Mouse (Mus musculus) midbrain, embryonic 11.5 days (tissue): ENCODE measurements at regions not wholly inside any gene's neighbourhood (a gene's known extent, or its start where the extent isn't known, plus 50 kb on each side); places are given as distances from the start of the nearest gene placed in this dataset.

Experiments used
- ATAC-seq: fragments of 200-750 bp; cut with Nextera tagmentation; 2 replicates; pipeline ENCODE4 v1.8.0; 2017; ENCODE audit warnings: moderate TSS enrichment, moderate library complexity; ENCODE audit not compliant: low FRiP score
- DNase-seq: peaks from one replicate; pipeline ENCODE4 v3.0.0; 2015; ENCODE audit warnings: low spot score; ENCODE audit errors: missing footprints
- H3K27ac ChIP-seq: fragments of 300-500 bp; sonication (generic); 2 replicates; pipeline ENCODE4 v1.5.1; 2014; ENCODE audit warnings: low read depth, low read length
- H3K27me3 ChIP-seq: fragments of 300-500 bp; sonication (generic); 2 replicates; pipeline ENCODE4 v1.6.1; 2014; ENCODE audit warnings: mild to moderate bottlenecking, low read length, moderate library complexity, mixed read lengths; ENCODE audit not compliant: control insufficient read depth, insufficient read depth
- H3K36me3 ChIP-seq: fragments of 300-500 bp; sonication (generic); 2 replicates; pipeline ENCODE4 v1.6.1; 2014; ENCODE audit warnings: mild to moderate bottlenecking, low read length, moderate library complexity, mixed read lengths; ENCODE audit not compliant: control insufficient read depth, insufficient read depth
- H3K4me1 ChIP-seq: fragments of 300-500 bp; sonication (generic); 2 replicates; pipeline ENCODE4 v1.6.1; 2014; ENCODE audit warnings: low read length; ENCODE audit not compliant: control insufficient read depth, insufficient read depth
- H3K4me2 ChIP-seq: fragments of 300-500 bp; sonication (generic); 2 replicates; pipeline ENCODE4 v1.6.1; 2014; ENCODE audit warnings: mild to moderate bottlenecking, moderate library complexity
- H3K4me3 ChIP-seq: fragments of 300-500 bp; sonication (generic); 2 replicates; pipeline ENCODE4 v1.5.1; 2014; ENCODE audit warnings: low read depth, low read length
- H3K9ac ChIP-seq: fragments of 300-500 bp; sonication (generic); 2 replicates; pipeline ENCODE4 v1.6.1; 2014; ENCODE audit warnings: low read length
- H3K9me3 ChIP-seq: fragments of 300-500 bp; sonication (generic); 2 replicates; pipeline ENCODE4 v1.6.1; 2016; ENCODE audit warnings: low read length; ENCODE audit not compliant: control insufficient read depth
- WGBS: fragments of 180-500 bp; shearing (Covaris S2); extraction: QIAGEN DNeasy Blood & Tissue Kit; methylation state at CpG from one replicate; pipeline ENCODE4 v1.1.7; 2014; 5-methylcytosine and 5-hydroxymethylcytosine counted together

DNA sequence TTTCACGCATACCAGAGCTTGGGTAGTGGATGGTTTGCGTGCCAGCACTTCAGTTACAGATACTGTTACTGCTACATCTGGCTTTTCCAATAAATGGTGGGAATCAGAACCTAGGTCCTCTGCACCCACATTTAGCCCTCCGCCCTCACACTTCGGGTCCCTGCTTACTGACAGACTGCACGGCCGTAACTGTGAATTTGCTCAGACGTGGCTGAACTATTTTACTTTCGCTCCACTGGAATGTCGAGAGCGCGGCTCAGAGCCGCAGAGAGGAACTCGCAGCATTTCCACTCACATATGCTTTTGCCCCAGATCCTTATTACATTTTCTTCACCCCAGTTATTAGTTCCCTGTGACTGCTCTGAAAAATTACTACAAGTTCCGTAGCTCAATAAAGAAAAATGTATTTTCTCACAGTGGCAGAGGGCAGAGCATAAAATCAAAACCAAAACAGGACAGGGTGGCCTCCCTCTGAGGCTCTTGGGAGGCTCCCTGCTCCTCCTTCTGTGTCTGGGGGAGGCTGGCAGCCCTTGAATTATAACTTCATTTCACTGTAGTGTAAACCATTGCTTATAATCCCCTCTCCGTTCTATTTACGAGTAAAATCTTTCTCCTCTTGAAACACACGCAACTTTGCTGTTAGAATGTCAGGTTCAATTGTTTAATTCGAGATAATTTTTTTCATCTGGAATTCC lies 1024.7 kb downstream of the Fam19a2 start:
- Histone ChIP-seq H3K9ac (no peak overlapping the region), H3K9me3 (no peaks in the 10 kb centered on the region), H3K27ac (no peak overlapping the region), H3K4me1 (no peaks in the 10 kb centered on the region), H3K27me3 (no peaks in the 10 kb centered on the region), H3K4me2 (no peak overlapping the region), H3K36me3 (no peaks in the 10 kb centered on the region), H3K4me3 (no peak overlapping the region)
- DNase-seq (no peak), ATAC-seq (no peak)
- 78% methylated on average over 18 of the region's 18 CpGs for WGBS

DNA sequence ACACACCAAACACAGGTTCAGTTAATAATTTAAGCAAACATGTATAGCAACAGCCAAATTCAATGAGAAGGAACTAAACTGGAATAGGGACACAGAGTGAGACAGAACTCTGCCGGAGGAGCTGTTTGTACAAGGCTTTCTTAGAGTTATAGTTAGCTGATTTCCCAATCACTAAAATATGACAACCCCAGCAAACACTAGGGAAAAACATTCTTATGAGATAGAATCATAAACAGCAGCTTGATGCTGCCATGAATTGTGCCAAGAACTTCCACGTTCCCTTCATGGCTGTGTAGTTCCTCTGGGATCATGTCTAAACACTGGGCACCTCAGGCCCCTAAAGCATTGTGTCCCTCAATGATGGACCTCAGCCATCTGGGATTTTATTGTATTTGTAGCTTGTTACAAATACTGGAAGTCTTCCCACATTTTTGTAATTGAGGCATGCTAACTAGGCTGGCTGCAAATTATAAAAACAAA lies 1033.4 kb downstream of the Fam19a2 start:
- H3K9ac ChIP-seq, result no peak overlapping the region
- no peaks in the 10 kb centered on the region for H3K36me3 ChIP-seq
- H3K4me1 ChIP-seq, result no peaks in the 10 kb centered on the region
- DNase-seq (no peak), ATAC-seq (no peak)
- H3K4me2 ChIP-seq, result no peak overlapping the region
- no peak overlapping the region for H3K4me3 ChIP-seq
- no peaks in the 10 kb centered on the region; the same call in 1 of the 2 replicates for H3K9me3 ChIP-seq
- H3K27me3 ChIP-seq, result no peaks in the 10 kb centered on the region
- H3K27ac ChIP-seq, result no peak overlapping the region
- WGBS, result 86% methylated on average over 2 of the region's 2 CpGs

DNA sequence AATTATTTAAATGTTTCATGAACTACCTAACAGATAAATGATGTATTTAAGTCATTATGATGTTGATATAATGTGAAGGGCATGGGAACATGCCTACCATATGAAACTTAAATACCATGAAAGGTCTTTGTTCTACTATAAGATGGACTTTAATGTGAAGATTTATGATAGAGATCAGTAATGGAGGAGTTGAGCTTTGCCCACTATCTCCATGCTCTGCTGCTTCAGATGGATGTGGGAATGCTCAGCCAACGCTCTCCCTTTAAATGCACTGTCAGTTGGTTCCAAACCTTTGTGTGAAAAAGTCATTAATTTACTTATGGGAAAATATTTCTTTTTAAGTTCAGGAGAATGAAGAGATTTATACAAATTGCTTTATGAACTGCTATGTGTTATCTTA lies 1040.9 kb downstream of the Fam19a2 start:
- Histone ChIP-seq H3K4me3 (no peak overlapping the region), H3K9me3 (no peaks in the 10 kb centered on the region)
- 93% methylated on average over 1 of the region's 1 CpGs for WGBS

DNA sequence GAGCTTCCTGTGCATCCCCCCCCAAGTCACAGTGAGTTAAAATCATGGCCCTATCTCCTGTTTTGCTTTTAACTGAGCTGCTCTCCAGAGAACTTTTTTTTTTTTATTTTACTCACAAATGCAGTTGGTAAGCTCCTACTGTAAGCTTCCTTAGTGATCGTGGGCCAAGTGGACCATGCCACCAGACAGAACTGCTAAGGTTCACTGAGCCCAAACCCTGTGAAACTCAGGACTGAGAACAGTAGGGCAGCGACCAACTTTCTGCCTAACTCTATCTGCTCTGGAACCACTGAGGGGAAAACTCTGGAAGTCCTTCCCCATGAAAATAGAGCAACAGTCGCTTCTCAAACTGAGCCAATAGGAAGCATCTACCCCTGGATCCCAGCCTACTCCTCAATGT lies 1041.8 kb downstream of the Fam19a2 start:
- Histone ChIP-seq H3K9ac (no peak overlapping the region), H3K4me3 (no peak overlapping the region), H3K36me3 (no peaks in the 10 kb centered on the region), H3K4me2 (no peak overlapping the region), H3K9me3 (no peaks in the 10 kb centered on the region), H3K27ac (no peak overlapping the region), H3K4me1 (no peaks in the 10 kb centered on the region), H3K27me3 (no peaks in the 10 kb centered on the region)
- DNase-seq (no peak), ATAC-seq (no peak)
- 78% methylated on average over 3 of the region's 3 CpGs for WGBS

More for the DNA sequence above, 1040.9 kb downstream of the Fam19a2 start:
- no peak overlapping the region for H3K4me2 ChIP-seq
- no peak overlapping the region for H3K9ac ChIP-seq
- no peaks in the 10 kb centered on the region for H3K36me3 ChIP-seq
- no peak overlapping the region for H3K27ac ChIP-seq
- H3K27me3 ChIP-seq, result no peaks in the 10 kb centered on the region
- DNase-seq, result no peak
- no peak for ATAC-seq
- H3K4me1 ChIP-seq, result no peaks in the 10 kb centered on the region

DNA sequence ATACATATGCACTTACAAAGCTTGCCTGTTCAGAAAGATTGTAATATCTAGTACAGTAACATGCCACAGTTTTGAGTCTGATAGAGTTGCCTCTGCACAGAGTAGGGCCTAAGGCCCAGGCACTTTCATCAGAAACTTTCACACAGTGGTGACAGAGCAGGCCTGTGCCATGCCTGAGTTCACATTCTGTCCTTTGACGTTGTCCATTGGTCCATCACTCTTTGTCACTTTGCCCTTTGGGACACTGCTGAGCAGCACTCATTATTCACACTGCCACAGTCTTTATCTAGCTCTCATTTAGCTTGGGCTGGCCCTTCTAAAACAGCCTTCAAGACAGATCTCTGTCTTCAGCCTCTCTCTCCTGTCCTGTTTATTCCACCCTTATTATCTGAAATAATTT lies 1055.0 kb downstream of the Fam19a2 start:
- H3K4me2 ChIP-seq, result no peak overlapping the region
- no peak overlapping the region for H3K4me3 ChIP-seq
- H3K4me1 ChIP-seq, result no peaks in the 10 kb centered on the region
- DNase-seq, result peak; percentile 47
- H3K36me3 ChIP-seq, result no peaks in the 10 kb centered on the region
- no peaks in the 10 kb centered on the region for H3K27me3 ChIP-seq
- H3K9me3 ChIP-seq, result no peaks in the 10 kb centered on the region
- no peak overlapping the region for H3K9ac ChIP-seq
- ATAC-seq, result no peak
- WGBS, result 41% methylated on average over 1 of the region's 1 CpGs
- no peak overlapping the region for H3K27ac ChIP-seq

DNA sequence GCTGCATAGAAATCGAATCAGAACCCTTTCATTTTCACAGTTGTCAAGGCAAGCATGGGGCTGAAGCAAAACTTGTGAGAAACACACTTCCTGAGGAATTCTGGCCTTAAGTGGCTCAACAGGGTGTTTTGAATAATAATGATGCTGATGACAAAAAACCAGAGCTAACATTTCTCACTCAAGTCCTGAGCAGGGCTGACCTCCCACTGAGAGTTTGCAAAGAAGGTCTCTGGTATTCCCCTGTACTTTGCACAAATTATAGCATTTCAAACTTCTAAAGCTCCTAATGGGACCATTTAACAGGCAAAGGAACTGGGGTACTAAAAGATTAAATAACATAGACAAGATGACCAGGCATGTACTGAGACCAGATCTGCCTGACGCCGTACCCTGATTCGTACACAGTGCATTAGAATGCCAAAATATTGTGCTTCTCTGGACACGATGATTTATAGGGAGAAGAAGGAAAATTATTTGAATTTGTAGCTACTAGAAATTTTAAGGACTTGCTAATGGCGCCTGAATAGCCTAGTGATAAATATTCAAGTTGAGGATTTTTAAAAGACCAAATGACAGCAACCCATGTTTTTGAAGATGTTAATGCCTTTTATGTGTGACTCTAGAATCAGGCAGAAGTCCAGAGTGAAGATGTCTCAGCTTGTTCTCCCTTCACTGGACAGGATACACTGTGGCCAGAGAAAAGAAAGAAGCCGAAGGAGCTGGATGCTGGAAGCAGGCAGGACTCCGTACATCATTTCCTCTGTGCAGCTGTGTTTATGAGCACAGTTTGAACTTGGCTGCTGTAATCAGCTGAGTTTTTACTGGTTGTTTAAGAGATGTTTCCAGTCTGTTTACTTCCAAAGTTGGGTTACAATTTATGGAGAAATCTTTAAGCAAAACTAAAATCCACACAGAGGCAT lies 1056.7 kb downstream of the Fam19a2 start:
- H3K4me3 ChIP-seq, result no peak overlapping the region
- H3K4me2 ChIP-seq, result no peak overlapping the region
- no peaks in the 10 kb centered on the region for H3K4me1 ChIP-seq
- no peaks in the 10 kb centered on the region for H3K36me3 ChIP-seq
- no peak overlapping the region for H3K27ac ChIP-seq
- no peaks in the 10 kb centered on the region for H3K27me3 ChIP-seq
- H3K9ac ChIP-seq, result no peak overlapping the region
- ATAC-seq, result peak; percentile 49; the same call in 1 of the 2 replicates
- H3K9me3 ChIP-seq, result no peaks in the 10 kb centered on the region
- WGBS, result 70% methylated on average over 8 of the region's 8 CpGs
- no peak for DNase-seq

DNA sequence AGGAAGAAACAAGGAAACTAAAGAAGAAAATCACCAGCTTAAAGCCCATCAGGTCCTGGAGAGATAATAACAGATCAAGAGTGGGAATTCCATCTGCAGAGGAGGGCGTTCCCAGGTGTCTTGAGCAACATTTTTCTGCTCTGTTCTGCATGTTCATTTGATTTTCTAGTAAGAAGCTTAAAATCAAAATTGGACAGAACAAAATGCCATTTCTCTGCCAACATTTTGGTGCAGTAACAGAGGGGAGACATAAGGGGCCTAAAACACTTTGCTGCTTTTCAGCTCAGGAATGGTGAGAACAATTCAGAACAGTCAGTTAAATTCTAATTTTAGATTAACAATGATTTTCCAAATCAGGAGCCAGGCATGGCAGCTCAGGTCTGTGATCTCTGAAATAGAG lies 1056.8 kb downstream of the Slc16a7 start:
- DNase-seq (peak; percentile 79), ATAC-seq (no peak)
- Histone ChIP-seq H3K4me3 (no peak overlapping the region), H3K27me3 (no peaks in the 10 kb centered on the region), H3K9me3 (no peaks in the 10 kb centered on the region), H3K36me3 (no peaks in the 10 kb centered on the region), H3K4me1 (no peaks in the 10 kb centered on the region), H3K27ac (no peak overlapping the region), H3K4me2 (no peak overlapping the region), H3K9ac (no peak overlapping the region)
- WGBS, result 81% methylated on average over 1 of the region's 1 CpGs

DNA sequence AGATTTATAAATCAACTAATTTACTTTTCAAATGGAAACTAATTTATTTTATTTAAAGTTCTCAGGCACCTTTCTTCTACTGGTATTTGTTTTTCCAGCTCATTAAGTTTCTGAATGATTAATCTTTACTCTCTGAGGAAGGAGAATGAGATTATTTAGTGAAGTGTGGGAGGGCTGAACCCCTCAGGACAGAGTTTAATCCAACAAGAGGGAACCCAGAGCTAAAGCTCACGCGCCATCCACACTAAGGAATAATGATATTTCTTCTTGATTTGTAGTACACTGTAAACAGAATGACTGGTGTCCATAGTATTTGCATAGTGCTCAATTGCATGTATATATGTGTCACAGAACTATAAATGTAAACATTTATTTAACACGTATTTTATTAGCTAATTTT lies 1050.3 kb downstream of the Slc16a7 start:
- H3K9ac ChIP-seq, result no peak overlapping the region
- H3K27me3 ChIP-seq, result no peaks in the 10 kb centered on the region
- no peak overlapping the region for H3K27ac ChIP-seq
- no peaks in the 10 kb centered on the region for H3K36me3 ChIP-seq
- no peaks in the 10 kb centered on the region for H3K4me1 ChIP-seq
- H3K4me3 ChIP-seq, result no peak overlapping the region
- no peak overlapping the region for H3K4me2 ChIP-seq
- ATAC-seq (no peak), DNase-seq (no peak)
- H3K9me3 ChIP-seq, result no peaks in the 10 kb centered on the region
- 70% methylated on average over 3 of the region's 3 CpGs for WGBS

DNA sequence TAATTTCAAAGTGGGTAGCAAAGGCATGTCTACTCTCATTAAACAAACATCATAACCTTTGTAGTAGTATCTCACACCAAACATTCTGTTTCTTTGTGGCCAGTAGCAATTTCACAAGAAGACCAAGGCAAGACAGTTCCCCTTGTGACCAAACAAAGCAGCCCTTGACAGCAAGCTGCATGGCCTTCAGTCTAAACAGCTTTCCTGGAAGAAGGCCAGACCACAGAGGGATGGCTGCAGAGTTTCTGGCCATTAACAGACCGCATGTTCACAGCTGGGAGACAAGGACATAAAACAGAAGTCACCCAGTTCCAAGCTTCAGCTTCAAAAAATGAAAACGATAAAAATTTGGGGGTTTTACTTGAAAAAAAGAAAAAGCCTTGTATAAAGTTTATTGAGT lies 1040.0 kb downstream of the Slc16a7 start:
- ATAC-seq (no peak), DNase-seq (no peak)
- Histone ChIP-seq H3K9ac (no peak overlapping the region), H3K4me2 (no peak overlapping the region), H3K4me3 (no peak overlapping the region), H3K27ac (no peak overlapping the region), H3K27me3 (no peaks in the 10 kb centered on the region), H3K4me1 (no peaks in the 10 kb centered on the region), H3K9me3 (no peaks in the 10 kb centered on the region), H3K36me3 (no peaks in the 10 kb centered on the region)
- WGBS, result 86% methylated on average over 2 of the region's 2 CpGs
